Mouse (Mus musculus): ENCODE measurements around the gene Msh5. TPM values are rescaled to one million over a fixed set of nuclear protein-coding genes. Genes with fewer than 3 reads are reported as not detected.
"Not testable (repeated sequence)": the region's sequence is repeated elsewhere in the genome, so short reads cannot be mapped to it uniquely, and the experiment has no call there.

Gene Msh5
- polyA plus RNA-seq, 1 experiment from 2014 or later: 3.5 TPM

DNA sequence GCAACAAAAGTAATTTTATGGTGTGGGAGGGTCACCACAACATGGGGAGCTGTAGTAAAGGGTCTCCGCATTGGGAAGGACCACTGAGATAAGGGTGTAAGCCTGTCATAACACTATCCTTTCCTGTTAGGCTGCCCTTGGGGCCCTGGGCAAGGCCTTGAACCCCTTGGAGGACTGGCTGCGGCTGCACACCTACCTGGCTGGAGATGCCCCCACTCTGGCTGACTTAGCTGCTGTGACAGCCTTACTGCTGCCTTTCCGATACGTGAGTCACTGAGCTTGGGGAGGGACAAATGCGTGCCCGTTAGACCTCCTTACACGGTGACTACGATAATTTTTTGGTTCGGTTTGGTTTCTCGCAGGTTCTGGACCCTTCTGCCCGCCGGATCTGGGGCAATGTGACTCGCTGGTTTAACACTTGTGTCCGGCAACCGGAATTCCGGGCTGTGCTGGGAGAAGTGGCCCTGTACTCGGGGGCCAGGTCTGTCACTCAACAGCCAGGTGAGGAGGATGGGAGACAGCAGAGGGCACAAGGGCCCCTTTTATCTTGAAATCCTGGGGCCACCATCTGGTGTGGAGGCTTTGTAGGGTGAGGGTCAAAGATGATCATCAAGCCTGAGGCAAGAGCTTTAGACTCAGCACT is 42.3 kb downstream of the Msh5 start:
- H3K4me1 ChIP-seq (ENCODE audit: control insufficient read depth, insufficient read depth, low read length): peaks cover 28% of the 10 kb centered on the region
- no peak for ATAC-seq (replicated peaks; ENCODE audit: extremely low read depth, insufficient read depth, low FRiP score)
- H3K9ac ChIP-seq (ENCODE audit: low read length): no peak overlapping the region
- WGBS: 92% methylated on average over 17 of the region's 17 CpGs
- no peak overlapping the region for H3K4me3 ChIP-seq (ENCODE audit: low read length)
- H3K27me3 ChIP-seq (ENCODE audit: control insufficient read depth, insufficient read depth, low read length): no peaks in the 10 kb centered on the region
- no peaks in the 10 kb centered on the region for H3K9me3 ChIP-seq (replicated peaks; ENCODE audit: control insufficient read depth, low read length)
- no peak overlapping the region for H3K27ac ChIP-seq (ENCODE audit: low read length)
- H3K4me2 ChIP-seq (ENCODE audit: low read depth, low read length): no peak overlapping the region
- H3K36me3 ChIP-seq (ENCODE audit: control insufficient read depth, insufficient read depth): peaks cover 28% of the 10 kb centered on the region

- Histone ChIP-seq H3K9ac (ENCODE audit: low read length) (0 out of 2 replicates have a peak overlapping the region, but pooled peaks have one; percentile 8), H3K27me3 (ENCODE audit: control insufficient read depth, insufficient read depth, low read length) (no peaks in the 10 kb centered on the region), H3K4me2 (ENCODE audit: low read depth, low read length) (peak overlapping the region; percentile 99; the same call in 1 of the 2 replicates), H3K36me3 (ENCODE audit: control insufficient read depth, insufficient read depth) (peaks cover 35% of the 10 kb centered on the region), H3K9me3 (replicated peaks; ENCODE audit: control insufficient read depth, low read length) (no peaks in the 10 kb centered on the region), H3K27ac (ENCODE audit: low read length) (no peak overlapping the region), H3K4me3 (ENCODE audit: low read length) (no peak overlapping the region), H3K4me1 (ENCODE audit: control insufficient read depth, insufficient read depth, low read length) (peaks cover 35% of the 10 kb centered on the region)
- no peak for ATAC-seq (replicated peaks; ENCODE audit: extremely low read depth, insufficient read depth, low FRiP score)
- 61% methylated on average over 9 of the region's 9 CpGs for WGBS
These were observed 43.3 kb downstream of the Msh5 start for GRCm38 (mm10) chr17:35003022-35003838.

GRCm38 (mm10) chr17:35002153-35002865 is 44.2 kb downstream of the Msh5 start:
- Histone ChIP-seq H3K4me2 (ENCODE audit: low read depth, low read length) (peak overlapping the region; percentile 99), H3K4me1 (ENCODE audit: control insufficient read depth, insufficient read depth, low read length) (peaks cover 38% of the 10 kb centered on the region), H3K9ac (ENCODE audit: low read length) (peak overlapping the region; percentile 96), H3K4me3 (ENCODE audit: low read length) (peak overlapping the region; percentile 90), H3K27me3 (ENCODE audit: control insufficient read depth, insufficient read depth, low read length) (no peaks in the 10 kb centered on the region), H3K27ac (ENCODE audit: low read length) (peak overlapping the region; percentile 98), H3K9me3 (replicated peaks; ENCODE audit: control insufficient read depth, low read length) (no peaks in the 10 kb centered on the region), H3K36me3 (ENCODE audit: control insufficient read depth, insufficient read depth) (peaks cover 36% of the 10 kb centered on the region)
- no peak for ATAC-seq (replicated peaks; ENCODE audit: extremely low read depth, insufficient read depth, low FRiP score)
- 6% methylated on average over 12 of the region's 12 CpGs for WGBS

DNA sequence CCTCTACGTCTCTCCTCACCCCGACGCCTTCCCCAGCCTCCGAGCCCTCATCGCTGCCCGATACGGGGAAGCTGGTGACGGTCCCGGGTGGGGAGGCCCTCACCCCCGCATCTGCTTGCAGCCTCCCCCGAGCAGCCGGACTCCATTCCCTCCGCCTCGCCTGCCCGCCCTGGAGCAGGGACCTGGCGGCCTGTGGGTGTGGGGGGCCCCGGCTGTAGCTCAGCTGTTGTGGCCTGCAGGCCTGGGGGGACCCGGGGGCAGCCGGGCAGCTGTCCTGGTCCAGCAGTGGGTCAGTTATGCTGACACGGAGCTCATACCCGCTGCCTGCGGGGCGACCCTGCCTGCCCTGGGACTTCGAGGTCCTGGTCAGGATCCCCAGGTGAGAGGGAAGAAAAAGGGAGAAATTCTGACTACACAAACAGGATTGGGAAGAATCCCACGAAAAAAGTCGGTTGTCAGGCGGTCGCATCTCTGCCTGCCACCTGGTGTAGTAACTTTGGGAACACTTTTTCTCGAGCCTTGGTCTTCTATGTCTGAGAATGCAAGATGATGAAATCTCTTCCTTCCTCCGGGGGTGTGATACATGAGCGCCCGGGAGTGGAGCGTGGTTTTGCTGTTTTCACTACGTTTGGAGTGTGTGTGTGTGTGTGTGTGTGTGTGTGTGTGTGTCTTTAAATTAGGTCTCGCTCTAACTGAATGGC is 44.9 kb downstream of the Msh5 start:
- under 1% methylated on average over 35 of the region's 35 CpGs for WGBS
- H3K27ac ChIP-seq (ENCODE audit: low read length): peak overlapping the region; percentile 98
- H3K9ac ChIP-seq (ENCODE audit: low read length): peak overlapping the region; percentile 96
- no peaks in the 10 kb centered on the region for H3K9me3 ChIP-seq (replicated peaks; ENCODE audit: control insufficient read depth, low read length)
- H3K4me3 ChIP-seq (ENCODE audit: low read length): peak overlapping the region; percentile 90
- H3K4me2 ChIP-seq (ENCODE audit: low read depth, low read length): peak overlapping the region; percentile 99
- peaks cover 30% of the 10 kb centered on the region for H3K36me3 ChIP-seq (ENCODE audit: control insufficient read depth, insufficient read depth)
- H3K27me3 ChIP-seq (ENCODE audit: control insufficient read depth, insufficient read depth, low read length): no peaks in the 10 kb centered on the region
- H3K4me1 ChIP-seq (ENCODE audit: control insufficient read depth, insufficient read depth, low read length): peaks cover 38% of the 10 kb centered on the region
- ATAC-seq (replicated peaks; ENCODE audit: extremely low read depth, insufficient read depth, low FRiP score): no peak

GRCm38 (mm10) chr17:35000717-35001451 is 45.7 kb downstream of the Msh5 start, which contains the start of gene Vars:
Gene Vars, plus strand, starts transcription at chr17:35000987.
- Histone ChIP-seq H3K36me3 (ENCODE audit: control insufficient read depth, insufficient read depth) (peaks cover 27% of the 10 kb centered on the region), H3K27ac (ENCODE audit: low read length) (peak within 1 kb of the TSS; percentile 98), H3K9me3 (replicated peaks; ENCODE audit: control insufficient read depth, low read length) (no peaks in the 10 kb centered on the region), H3K9ac (ENCODE audit: low read length) (peak within 1 kb of the TSS; percentile 96), H3K27me3 (ENCODE audit: control insufficient read depth, insufficient read depth, low read length) (no peaks in the 10 kb centered on the region), H3K4me3 (ENCODE audit: low read length) (peak within 1 kb of the TSS; percentile 90), H3K4me2 (ENCODE audit: low read depth, low read length) (peak within 1 kb of the TSS; percentile 99), H3K4me1 (ENCODE audit: control insufficient read depth, insufficient read depth, low read length) (peaks cover 38% of the 10 kb centered on the region)
- WGBS: 0% methylated on average over 73 of the region's 83 CpGs
- ATAC-seq (replicated peaks; ENCODE audit: extremely low read depth, insufficient read depth, low FRiP score): peak; percentile 89

DNA sequence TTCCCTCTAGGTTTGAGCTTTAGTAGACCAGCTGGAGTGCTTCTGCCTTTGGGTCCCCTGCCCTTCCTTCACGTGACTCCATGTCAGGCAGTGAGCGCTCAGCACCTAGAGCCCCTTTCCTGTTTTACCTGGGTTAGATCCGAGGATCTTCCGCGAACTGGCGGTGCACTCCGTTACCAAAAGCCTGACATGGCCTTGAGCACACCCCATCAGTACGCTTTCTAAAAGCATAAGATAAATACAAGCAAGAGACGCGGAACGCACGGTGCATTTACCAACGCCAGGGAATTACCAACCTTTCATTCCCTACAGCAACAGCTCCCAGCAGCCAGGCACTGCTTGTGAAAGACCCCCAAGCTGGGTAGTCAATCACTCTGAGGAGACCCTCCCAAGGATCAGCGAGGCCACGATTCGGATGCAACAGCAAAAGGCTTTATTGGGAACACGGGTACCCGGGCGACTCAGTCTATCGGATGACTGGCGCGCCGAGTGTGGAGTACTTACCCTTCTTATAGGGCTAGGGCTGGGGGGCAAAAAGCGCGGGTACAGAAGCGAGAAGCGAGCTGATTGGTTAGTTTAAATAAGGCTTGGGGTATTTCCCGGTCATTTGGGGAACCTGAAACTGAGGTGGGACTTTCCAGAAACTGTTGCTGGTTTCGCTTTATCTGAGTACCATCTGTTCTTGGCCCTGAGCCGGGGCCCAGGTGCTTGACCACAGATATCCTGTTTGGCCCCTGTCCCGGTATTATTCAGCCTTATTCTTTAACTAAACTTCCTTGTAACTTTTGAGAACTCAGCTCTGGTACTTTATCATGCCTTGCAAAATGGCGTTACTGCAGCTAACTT is 46.5 kb downstream of the Msh5 start:
- not testable (repeated sequence) for H3K9me3 ChIP-seq (replicated peaks; ENCODE audit: control insufficient read depth, low read length); H3K27me3 ChIP-seq (ENCODE audit: control insufficient read depth, insufficient read depth, low read length); ATAC-seq (replicated peaks; ENCODE audit: extremely low read depth, insufficient read depth, low FRiP score)
- 16% methylated on average over 29 of the region's 32 CpGs for WGBS
- peak overlapping the region; percentile 90 for H3K4me3 ChIP-seq (ENCODE audit: low read length)
- peak overlapping the region; percentile 99 for H3K4me2 ChIP-seq (ENCODE audit: low read depth, low read length)
- peak overlapping the region; percentile 98 for H3K27ac ChIP-seq (ENCODE audit: low read length)
- peaks cover 20% of the 10 kb centered on the region for H3K36me3 ChIP-seq (ENCODE audit: control insufficient read depth, insufficient read depth)
- peaks cover 38% of the 10 kb centered on the region for H3K4me1 ChIP-seq (ENCODE audit: control insufficient read depth, insufficient read depth, low read length)
- peak overlapping the region; percentile 96 for H3K9ac ChIP-seq (ENCODE audit: low read length)

GRCm38 (mm10) chr17:34998526-34999430 is 47.8 kb downstream of the Msh5 start:
- Histone ChIP-seq H3K9me3 (replicated peaks; ENCODE audit: control insufficient read depth, low read length) (no peaks in the 10 kb centered on the region), H3K27ac (ENCODE audit: low read length) (peak overlapping the region; percentile 74), H3K27me3 (ENCODE audit: control insufficient read depth, insufficient read depth, low read length) (no peaks in the 10 kb centered on the region), H3K4me2 (ENCODE audit: low read depth, low read length) (peak overlapping the region; percentile 99), H3K36me3 (ENCODE audit: control insufficient read depth, insufficient read depth) (peaks cover 11% of the 10 kb centered on the region), H3K4me1 (ENCODE audit: control insufficient read depth, insufficient read depth, low read length) (peaks cover 38% of the 10 kb centered on the region), H3K4me3 (ENCODE audit: low read length) (peak overlapping the region; percentile 55), H3K9ac (ENCODE audit: low read length) (peak overlapping the region; percentile 73)
- WGBS: 92% methylated on average over 15 of the region's 15 CpGs
- ATAC-seq (replicated peaks; ENCODE audit: extremely low read depth, insufficient read depth, low FRiP score): no peak
